Mouse (Mus musculus) heart, embryonic 13.5 days (tissue): ENCODE measurements around the gene Kif21b. TPM values are rescaled to one million over a fixed set of nuclear protein-coding genes. Genes with fewer than 3 reads are reported as not detected.

ENCODE experiments used
- ATAC-seq: fragments of 200-750 bp; cut with Nextera tagmentation; 2 replicates; pipeline ENCODE4 v1.8.0; 2017; ENCODE audit warnings: moderate TSS enrichment; ENCODE audit not compliant: insufficient number of reproducible peaks, low FRiP score, low TSS enrichment; ENCODE audit errors: extremely low read depth
- H3K27ac ChIP-seq: fragments of 300-500 bp; sonication (generic); replicated peaks from 2 replicates; pipeline ENCODE4 v1.5.1; 2015; ENCODE audit warnings: moderate library complexity, mild to moderate bottlenecking, inconsistent platforms
- H3K27me3 ChIP-seq: fragments of 300-500 bp; sonication (generic); replicated peaks from 2 replicates; pipeline ENCODE4 v1.6.1; 2015; ENCODE audit warnings: mild to moderate bottlenecking, inconsistent platforms
- H3K36me3 ChIP-seq: fragments of 300-500 bp; sonication (generic); 2 replicates; pipeline ENCODE4 v1.6.1; 2015; ENCODE audit warnings: mild to moderate bottlenecking, inconsistent platforms
- H3K4me1 ChIP-seq: fragments of 300-500 bp; sonication (generic); 2 replicates; pipeline ENCODE4 v1.6.1; 2015; ENCODE audit warnings: inconsistent platforms
- H3K4me2 ChIP-seq: fragments of 300-500 bp; sonication (generic); 2 replicates; pipeline ENCODE4 v1.6.1; 2015; ENCODE audit warnings: inconsistent platforms, mild to moderate bottlenecking, moderate library complexity
- H3K4me3 ChIP-seq: fragments of 300-500 bp; sonication (generic); 2 replicates; pipeline ENCODE4 v1.5.1; 2015; ENCODE audit warnings: moderate library complexity, mild to moderate bottlenecking, inconsistent platforms
- H3K9ac ChIP-seq: fragments of 300-500 bp; sonication (generic); 2 replicates; pipeline ENCODE4 v1.6.1; 2015; ENCODE audit warnings: inconsistent platforms, mild to moderate bottlenecking, moderate library complexity
- H3K9me3 ChIP-seq: fragments of 300-500 bp; sonication (generic); 2 replicates; pipeline ENCODE4 v1.6.1; 2016; ENCODE audit warnings: inconsistent platforms
- WGBS: fragments of 180-500 bp; shearing (Covaris S2); methylation state at CpG from one replicate; pipeline ENCODE4 v1.1.7; 2015; ENCODE audit warnings: mixed read lengths; 5-methylcytosine and 5-hydroxymethylcytosine counted together
- polyA plus RNA-seq: library from polyadenylated mRNA; unstranded; fragments of >200 nt; fragmentation: Nextera tagmentation; extraction: Ambion mirVana; gene quantifications from 2 replicates; pipeline ENCODE4 v1.2.1, GENCODE M21; 2015

Gene Kif21b
- polyA plus RNA-seq = 1.5 and 1.7 TPM in 2 replicates

DNA sequence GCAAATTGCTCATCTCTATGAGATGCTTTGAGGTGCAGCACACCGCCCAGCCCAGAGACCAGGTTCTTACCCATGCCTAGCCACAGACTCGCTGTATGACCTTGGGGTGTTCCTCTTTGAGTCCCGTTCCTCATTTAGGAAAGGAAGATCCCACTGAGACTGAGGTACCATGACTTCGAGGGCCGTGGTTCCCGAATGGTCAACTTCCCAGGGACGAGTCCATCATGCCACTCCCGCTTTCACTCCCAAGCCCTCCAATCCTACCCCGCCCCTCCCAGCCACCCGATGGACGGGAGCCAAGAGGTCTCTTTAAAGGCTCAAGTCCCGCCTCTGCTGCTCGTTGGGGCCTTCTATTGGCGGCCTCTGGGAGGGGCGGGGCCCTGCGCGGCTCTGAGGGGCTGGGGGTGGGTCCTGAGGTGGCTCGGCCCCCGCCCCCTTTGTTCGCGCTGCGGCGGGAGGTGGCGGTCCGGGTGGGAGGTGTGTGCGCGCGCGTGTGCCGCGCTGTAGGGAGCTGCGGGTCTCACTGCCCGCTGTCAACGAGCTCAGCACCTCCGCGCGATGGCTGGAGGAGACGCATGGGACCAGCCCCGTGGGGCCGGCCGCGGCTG lies at the start of gene Kif21b:
Gene Kif21b (plus strand): TSS at position 439 of the 608 bp plus-strand sequence.
- H3K36me3 ChIP-seq = no peaks in the 10 kb centered on the region
- 0 out of 2 replicates have a peak, but pooled peaks cover 12% of the 10 kb centered on the region for H3K27me3 ChIP-seq
- peak within 1 kb of the TSS; percentile 82 for H3K4me3 ChIP-seq
- WGBS = 1% methylated on average over 42 of the region's 42 CpGs
- no peaks in the 10 kb centered on the region for H3K9me3 ChIP-seq
- ATAC-seq = peak; percentile 83
- peak within 1 kb of the TSS; percentile 41; the same call in 1 of the 2 replicates for H3K27ac ChIP-seq
- peak within 1 kb of the TSS; percentile 100 for H3K4me2 ChIP-seq
- peak within 1 kb of the TSS; percentile 89 for H3K9ac ChIP-seq
- peaks cover 94% of the 10 kb centered on the region for H3K4me1 ChIP-seq

- Histone ChIP-seq H3K27ac (no peak overlapping the region), H3K4me3 (no peak overlapping the region), H3K4me1 (peaks cover 13% of the 10 kb centered on the region), H3K9ac (no peak overlapping the region), H3K27me3 (peaks cover 49% of the 10 kb centered on the region), H3K36me3 (no peaks in the 10 kb centered on the region), H3K4me2 (no peak overlapping the region), H3K9me3 (peaks cover 5% of the 10 kb centered on the region; the same call in 1 of the 2 replicates)
- WGBS = 44% methylated on average over 3 of the region's 3 CpGs
- ATAC-seq = no peak
These were observed 45.1 kb upstream of the Kif21b start for GRCm38 (mm10) chr1:136085988-136086685.

GRCm38 (mm10) chr1:136089368-136090165 lies 41.6 kb upstream of the Kif21b start:
- no peak for ATAC-seq
- H3K4me2 ChIP-seq = no peak overlapping the region
- no peak overlapping the region for H3K4me3 ChIP-seq
- H3K9me3 ChIP-seq = no peaks in the 10 kb centered on the region
- WGBS = 69% methylated on average over 9 of the region's 9 CpGs
- H3K36me3 ChIP-seq = no peaks in the 10 kb centered on the region
- H3K27me3 ChIP-seq = peaks cover 55% of the 10 kb centered on the region
- H3K9ac ChIP-seq = 0 out of 2 replicates have a peak overlapping the region, but pooled peaks have one; percentile 14
- no peak overlapping the region; the same call in 1 of the 2 replicates for H3K27ac ChIP-seq
- peaks cover 15% of the 10 kb centered on the region for H3K4me1 ChIP-seq

GRCm38 (mm10) chr1:136093726-136094125 lies 37.5 kb upstream of the Kif21b start:
- Histone ChIP-seq H3K4me3 (no peak overlapping the region), H3K27me3 (peaks cover 29% of the 10 kb centered on the region), H3K9ac (no peak overlapping the region), H3K9me3 (no peaks in the 10 kb centered on the region), H3K36me3 (no peaks in the 10 kb centered on the region), H3K4me2 (no peak overlapping the region), H3K4me1 (peaks cover 8% of the 10 kb centered on the region), H3K27ac (no peak overlapping the region)
- WGBS = 59% methylated on average over 3 of the region's 3 CpGs
- ATAC-seq = no peak

GRCm38 (mm10) chr1:136094807-136095206 lies 36.4 kb upstream of the Kif21b start:
- Histone ChIP-seq H3K27ac (no peak overlapping the region), H3K27me3 (peaks cover 24% of the 10 kb centered on the region), H3K9ac (no peak overlapping the region), H3K4me3 (no peak overlapping the region), H3K4me2 (no peak overlapping the region), H3K4me1 (peaks cover 3% of the 10 kb centered on the region), H3K9me3 (0 out of 2 replicates have a peak, but pooled peaks cover 2% of the 10 kb centered on the region), H3K36me3 (no peaks in the 10 kb centered on the region)
- no peak for ATAC-seq
- WGBS = 67% methylated on average over 5 of the region's 5 CpGs

GRCm38 (mm10) chr1:136102094-136102493 lies 29.1 kb upstream of the Kif21b start:
- peaks cover 35% of the 10 kb centered on the region for H3K4me1 ChIP-seq
- no peak overlapping the region for H3K4me3 ChIP-seq
- H3K9ac ChIP-seq = no peak overlapping the region
- H3K27me3 ChIP-seq = peaks cover 9% of the 10 kb centered on the region; the same call in 1 of the 2 replicates
- no peak for ATAC-seq
- no peak overlapping the region for H3K4me2 ChIP-seq
- H3K9me3 ChIP-seq = 0 out of 2 replicates have a peak, but pooled peaks cover 6% of the 10 kb centered on the region
- H3K36me3 ChIP-seq = no peaks in the 10 kb centered on the region
- H3K27ac ChIP-seq = no peak overlapping the region
- WGBS = 56% methylated on average over 4 of the region's 4 CpGs

- H3K9ac ChIP-seq = no peak overlapping the region
- H3K27me3 ChIP-seq = peaks cover 9% of the 10 kb centered on the region; the same call in 1 of the 2 replicates
- 40% methylated on average over 3 of the region's 3 CpGs for WGBS
- peaks cover 35% of the 10 kb centered on the region for H3K4me1 ChIP-seq
- no peak overlapping the region for H3K4me2 ChIP-seq
- no peaks in the 10 kb centered on the region for H3K36me3 ChIP-seq
- H3K27ac ChIP-seq = no peak overlapping the region
- ATAC-seq = no peak
- H3K4me3 ChIP-seq = no peak overlapping the region
- H3K9me3 ChIP-seq = 0 out of 2 replicates have a peak, but pooled peaks cover 6% of the 10 kb centered on the region
These were observed 28.6 kb upstream of the Kif21b start for GRCm38 (mm10) chr1:136102551-136102950.

GRCm38 (mm10) chr1:136102981-136103380 lies 28.2 kb upstream of the Kif21b start:
- Histone ChIP-seq H3K4me3 (no peak overlapping the region), H3K4me1 (peaks cover 35% of the 10 kb centered on the region), H3K9ac (no peak overlapping the region), H3K36me3 (no peaks in the 10 kb centered on the region), H3K9me3 (0 out of 2 replicates have a peak, but pooled peaks cover 6% of the 10 kb centered on the region), H3K27ac (no peak overlapping the region), H3K4me2 (no peak overlapping the region), H3K27me3 (peaks cover 9% of the 10 kb centered on the region; the same call in 1 of the 2 replicates)
- WGBS = 23% methylated on average over 2 of the region's 2 CpGs
- ATAC-seq = no peak

DNA sequence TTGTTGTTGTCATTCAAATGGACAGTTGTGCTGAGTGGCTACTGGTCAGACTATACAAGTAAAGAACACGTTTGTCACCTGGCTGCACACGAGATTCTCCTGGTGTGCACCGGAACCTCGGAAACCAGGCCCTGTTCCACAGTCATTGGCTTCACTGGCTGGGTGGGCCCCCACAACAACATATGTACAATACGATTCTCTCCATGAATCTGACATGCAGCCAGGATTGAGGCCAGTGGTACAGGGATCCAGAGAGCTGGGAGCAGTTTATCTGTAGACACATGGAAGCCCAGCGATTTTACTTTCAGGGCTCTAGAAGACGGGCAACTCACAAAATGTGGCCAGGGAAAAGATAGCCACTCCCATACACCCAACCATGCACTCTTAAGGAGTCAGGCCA lies 27.5 kb upstream of the Kif21b start:
- H3K4me3 ChIP-seq = no peak overlapping the region
- H3K9me3 ChIP-seq = 0 out of 2 replicates have a peak, but pooled peaks cover 6% of the 10 kb centered on the region
- H3K27me3 ChIP-seq = peaks cover 13% of the 10 kb centered on the region
- H3K27ac ChIP-seq = no peak overlapping the region
- H3K36me3 ChIP-seq = no peaks in the 10 kb centered on the region
- H3K9ac ChIP-seq = no peak overlapping the region
- H3K4me1 ChIP-seq = peaks cover 35% of the 10 kb centered on the region
- 79% methylated on average over 7 of the region's 7 CpGs for WGBS
- H3K4me2 ChIP-seq = no peak overlapping the region
- ATAC-seq = no peak

- Histone ChIP-seq H3K4me2 (no peak overlapping the region), H3K9me3 (0 out of 2 replicates have a peak, but pooled peaks cover 4% of the 10 kb centered on the region), H3K4me3 (no peak overlapping the region), H3K4me1 (peaks cover 35% of the 10 kb centered on the region), H3K36me3 (no peaks in the 10 kb centered on the region), H3K9ac (no peak overlapping the region), H3K27me3 (peaks cover 13% of the 10 kb centered on the region), H3K27ac (no peak overlapping the region)
- no peak for ATAC-seq
- WGBS = 29% methylated on average over 4 of the region's 4 CpGs
These were observed 26.4 kb upstream of the Kif21b start for GRCm38 (mm10) chr1:136104741-136105140.

- no peak for ATAC-seq
- no peaks in the 10 kb centered on the region for H3K9me3 ChIP-seq
- peaks cover 13% of the 10 kb centered on the region for H3K27me3 ChIP-seq
- H3K9ac ChIP-seq = no peak overlapping the region
- 31% methylated on average over 2 of the region's 2 CpGs for WGBS
- H3K4me1 ChIP-seq = peaks cover 12% of the 10 kb centered on the region
- no peaks in the 10 kb centered on the region for H3K36me3 ChIP-seq
- H3K27ac ChIP-seq = no peak overlapping the region
- H3K4me2 ChIP-seq = no peak overlapping the region
- no peak overlapping the region for H3K4me3 ChIP-seq
These were observed 21.7 kb upstream of the Kif21b start for GRCm38 (mm10) chr1:136109464-136109863.
